Mouse (Mus musculus) thymus, adult 18-20 months (tissue): Measurements from ENCODE around the gene Krt26.

ENCODE experiments used
- DNase-seq, 2 experiments: peaks; one replicate each; pipeline ENCODE4 v3.0.0; 2022; ENCODE audit warnings: mixed read lengths in 2 of 2

Krt26 gene

DNA sequence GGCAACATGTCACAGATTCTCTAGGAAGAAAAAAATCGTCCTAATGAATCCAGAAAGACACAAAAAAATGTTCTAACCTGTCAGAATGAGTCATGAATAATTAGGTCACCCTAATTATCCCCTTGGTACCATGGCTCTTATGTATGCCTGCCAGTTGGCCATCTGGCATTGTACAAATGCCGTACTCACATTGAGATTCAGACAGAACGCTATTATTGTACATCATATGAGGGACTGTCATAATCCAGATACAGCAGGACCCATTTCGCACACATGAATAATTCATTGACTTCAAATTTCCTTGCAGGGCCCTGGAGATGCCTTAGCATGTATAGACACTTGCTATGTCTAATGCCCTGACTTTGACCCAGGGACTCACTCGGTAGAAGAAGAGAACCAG is 53.8 kb downstream of the Krt26 start:
- no peak for DNase-seq

DNA sequence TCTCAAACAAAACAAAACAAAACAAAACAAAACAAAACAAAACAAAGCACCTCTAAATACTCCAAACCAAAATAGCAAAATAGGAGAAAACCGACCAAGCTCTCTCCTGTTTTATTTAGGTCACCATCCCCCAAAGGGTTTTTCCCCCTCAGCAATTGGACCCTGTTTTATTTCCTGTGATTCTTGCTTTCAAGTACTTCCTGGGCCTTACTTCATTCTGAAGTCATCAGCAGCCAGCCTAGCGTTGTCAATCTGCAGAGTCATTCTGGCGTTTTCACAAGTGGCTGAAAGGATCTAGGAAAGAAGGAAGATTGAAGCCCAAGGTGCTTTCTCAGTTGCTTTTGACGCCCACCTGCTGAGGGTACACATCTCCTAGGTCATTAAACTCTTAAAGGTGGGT is 54.4 kb downstream of the Krt26 start:
- no peak for DNase-seq

DNA sequence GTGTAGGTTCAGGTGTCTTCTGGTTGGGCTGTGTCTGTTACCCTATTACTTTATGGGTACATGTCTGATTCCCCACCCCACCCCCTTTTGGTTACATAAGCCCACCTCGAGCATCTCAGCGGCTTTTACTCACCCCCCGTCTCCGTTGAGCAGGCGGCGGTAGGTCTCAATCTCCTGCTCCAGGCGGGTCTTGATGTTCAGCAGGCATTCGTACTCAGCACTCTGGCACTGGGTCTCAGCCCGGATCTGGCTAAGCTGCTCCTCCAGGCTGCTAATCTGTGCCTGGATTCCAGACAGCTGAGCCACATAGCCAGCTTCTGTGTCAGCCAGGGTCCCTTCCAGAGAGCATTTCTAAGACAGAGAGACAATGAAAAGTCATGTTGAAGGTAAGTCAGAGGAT is 56.6 kb downstream of the Krt26 start:
- DNase-seq = no peak

DNA sequence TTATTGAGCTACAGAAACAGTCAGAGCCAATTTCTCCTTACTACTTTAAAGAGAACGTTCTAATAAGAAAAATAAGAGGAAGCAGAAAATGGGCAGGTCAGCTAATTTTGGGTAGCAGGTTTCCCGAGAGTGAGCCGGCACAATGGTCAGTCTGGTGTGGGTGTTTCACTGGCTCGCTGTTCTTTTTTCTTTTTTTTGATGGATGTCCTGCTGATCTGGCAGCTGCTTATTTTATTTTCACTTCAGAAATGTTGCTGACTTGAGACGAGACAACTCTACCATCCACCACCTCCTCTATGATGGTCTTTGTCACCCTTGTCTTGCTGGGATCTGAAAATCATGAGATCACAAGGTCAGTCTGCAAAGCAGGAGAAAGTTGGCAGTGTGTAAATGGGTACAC is 57.8 kb downstream of the Krt26 start:
- DNase-seq = no peak
